Mouse (Mus musculus) neural tube, postnatal 0 days (tissue): ENCODE measurements around the gene Yipf4. TPM values are rescaled to one million over a fixed set of nuclear protein-coding genes. Genes with fewer than 3 reads are reported as not detected.

Experiments
- polyA plus RNA-seq: library from polyadenylated mRNA; unstranded; fragments of >200 nt; fragmentation: Nextera tagmentation; extraction: Ambion mirVana; gene quantifications from 2 replicates; pipeline ENCODE4 v1.2.1, GENCODE M21; 2015

The Yipf4 gene
- polyA plus RNA-seq, result 58.1 and 69.1 TPM in 2 replicates

GRCm38 (mm10) chr17:74489024-74489900 lies at the start of gene Yipf4:
TSS of gene Yipf4 (plus strand) at chr17:74489493.

GRCm38 (mm10) chr17:74458711-74459408 lies 30.4 kb upstream of the Yipf4 start, which contains the start of gene Nlrc4:
TSS of gene Nlrc4 (minus strand) at chr17:74459142.

GRCm38 (mm10) chr17:74527729-74528607 lies 38.7 kb downstream of the Yipf4 start, which contains the start of gene Birc6:
TSS of gene Birc6 (plus strand) at chr17:74528295.

Other genes with a start within 250 kb of the Yipf4 start
- gene Memo1, start 194.0 kb upstream of the Yipf4 start, polyA plus RNA-seq, result 42.2 and 43.2 TPM in 2 replicates
- gene Dpy30, start 165.5 kb upstream of the Yipf4 start, polyA plus RNA-seq, result 238 and 276 TPM in 2 replicates
- gene Spast, start 150.5 kb upstream of the Yipf4 start, polyA plus RNA-seq, result 27.6 and 31.4 TPM in 2 replicates
- gene Slc30a6, start 93.9 kb upstream of the Yipf4 start, polyA plus RNA-seq, result 28.3 and 30.2 TPM in 2 replicates
- gene Nlrc4, start 30.4 kb upstream of the Yipf4 start, polyA plus RNA-seq, result 0.33 and 0.34 TPM in 2 replicates
- gene Birc6, start 38.8 kb downstream of the Yipf4 start, polyA plus RNA-seq, result 87.4 and 90.8 TPM in 2 replicates
- 12.5 and 14.0 TPM in 2 replicates for gene Ttc27, start 228.2 kb downstream of the Yipf4 start, polyA plus RNA-seq